Mouse (Mus musculus): ENCODE results near the gene Tprn.

Tprn gene

DNA sequence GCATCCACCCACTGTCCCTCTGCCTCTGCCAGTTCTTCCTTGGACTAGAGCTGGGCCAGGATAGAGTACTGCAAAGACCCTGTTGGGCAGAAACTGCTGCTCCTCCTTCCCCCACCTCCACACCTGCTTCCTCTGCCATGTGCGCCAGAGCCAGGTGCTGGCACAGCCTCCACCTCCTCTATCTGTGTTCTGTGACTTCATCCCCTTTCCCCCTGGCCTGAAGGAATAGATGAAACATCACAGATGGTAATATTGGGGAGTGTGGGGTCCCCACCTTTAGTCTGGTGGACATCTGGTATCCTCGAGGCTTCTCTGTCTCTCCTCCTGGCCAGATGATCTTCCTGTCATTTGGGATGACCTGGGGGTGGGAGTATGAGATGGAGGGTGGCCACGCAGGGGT, 41.0 kb downstream of the Tprn start:
- DNase-seq = no peak

- no peak for DNase-seq
These were observed 41.7 kb downstream of the Tprn start for GRCm38 (mm10) chr2:25303931-25304656.

GRCm38 (mm10) chr2:25304657-25305541, 42.5 kb downstream of the Tprn start:
- DNase-seq = peak; percentile 35

DNA sequence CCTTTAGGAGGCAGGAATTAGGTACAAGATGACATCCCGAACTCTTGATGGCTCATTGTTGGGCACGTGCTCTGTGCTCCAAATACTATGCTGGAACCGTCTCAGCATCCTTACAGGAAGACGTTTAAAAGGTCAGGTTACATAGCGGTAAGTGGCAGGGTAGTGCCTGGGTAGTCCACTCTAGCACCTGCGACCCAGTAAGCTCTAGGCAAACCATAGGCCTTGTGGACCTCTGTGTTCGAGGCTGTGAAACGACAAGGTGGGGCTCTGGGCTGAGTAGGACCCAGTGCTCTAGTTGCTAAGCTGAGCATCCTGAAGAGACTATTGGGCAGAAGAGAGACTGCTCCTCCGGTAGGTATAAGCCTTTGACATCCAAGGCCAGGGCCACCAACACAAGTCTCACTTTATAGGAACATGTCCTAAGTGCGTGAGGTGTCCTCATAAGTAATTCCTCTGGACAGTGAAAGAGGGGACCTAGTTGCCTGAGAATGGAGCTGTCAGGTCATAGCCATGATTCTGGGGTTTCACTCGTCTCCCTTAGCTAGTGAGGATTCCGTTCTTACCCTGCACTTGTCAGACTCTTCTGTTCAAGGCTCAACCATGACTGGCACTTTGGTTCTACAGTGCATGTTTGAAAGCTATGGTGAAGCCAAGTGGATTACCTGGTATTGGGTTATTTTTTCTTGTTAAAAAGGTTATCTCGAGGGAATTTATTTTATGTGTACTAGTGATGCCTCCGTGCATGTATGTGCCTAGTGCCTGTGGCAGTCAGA, 43.4 kb downstream of the Tprn start:
- DNase-seq = no peak

DNA sequence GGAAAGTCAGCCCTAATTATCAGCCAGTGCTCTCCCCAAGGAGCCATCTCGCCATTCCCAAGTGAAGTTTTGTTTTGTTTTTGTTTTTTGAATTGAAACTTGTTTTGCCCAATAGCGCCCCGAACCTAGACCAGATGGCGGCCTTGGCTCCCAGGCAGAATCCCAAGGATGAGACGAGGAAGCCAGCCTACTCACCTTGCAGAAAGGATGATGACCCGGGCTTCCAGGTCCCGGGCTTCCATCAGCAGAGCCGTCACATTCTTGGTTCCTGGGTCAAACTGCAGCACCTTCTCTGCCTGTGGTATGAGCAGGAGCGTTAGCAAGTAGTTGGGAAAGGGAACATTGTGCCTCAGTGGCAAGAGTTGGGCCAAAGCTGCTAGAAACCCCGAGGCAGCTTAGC, 47.8 kb downstream of the Tprn start:
- no peak for DNase-seq

GRCm38 (mm10) chr2:25310969-25311368, 48.6 kb downstream of the Tprn start:
- DNase-seq = no peak

GRCm38 (mm10) chr2:25311491-25311891, 49.1 kb downstream of the Tprn start:
- DNase-seq = no peak

DNA sequence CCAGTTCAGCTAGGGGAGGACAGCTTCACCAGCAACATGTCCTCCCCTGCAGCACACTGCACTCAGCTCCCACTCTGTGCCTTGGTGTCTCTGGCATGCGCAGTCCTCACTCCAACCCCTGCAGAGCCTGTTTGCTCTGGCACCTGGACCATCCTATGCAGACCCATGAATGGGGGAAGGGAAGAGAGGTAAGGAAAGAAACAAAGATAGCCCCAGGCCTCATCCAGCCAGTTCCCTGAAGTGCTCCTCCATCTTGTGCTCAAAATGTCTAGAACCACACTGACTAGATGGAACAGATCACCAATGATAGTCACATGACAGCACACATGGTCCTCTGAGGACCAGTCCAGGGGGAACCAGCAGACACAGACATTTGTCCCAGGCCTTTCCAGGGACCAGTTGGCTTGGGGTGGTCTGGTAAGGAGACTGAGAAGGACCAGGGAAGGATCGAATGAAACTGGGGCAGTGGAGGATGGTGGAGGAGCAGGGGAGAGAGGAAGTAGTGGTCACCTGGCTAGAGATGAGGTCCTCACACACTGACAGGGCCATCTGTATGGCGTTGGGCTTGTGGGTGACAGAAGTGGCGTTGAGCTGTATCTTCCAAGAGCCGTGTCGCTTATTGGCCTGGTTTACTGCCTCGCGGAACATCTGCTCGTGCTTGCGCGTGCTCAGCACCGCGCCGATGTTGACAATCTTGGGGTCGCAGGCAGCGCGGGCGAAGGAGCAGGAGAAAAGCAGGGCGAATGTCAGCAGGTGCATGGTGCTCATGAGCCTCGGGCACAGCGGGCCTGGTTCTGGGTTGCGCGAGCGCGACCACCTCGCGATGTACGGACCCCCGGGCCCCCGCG, 55.9 kb downstream of the Tprn start:
- peak; percentile 36 for DNase-seq

- peak; percentile 91 for DNase-seq
These were observed 56.8 kb downstream of the Tprn start, which contains the start of gene Grin1 for GRCm38 (mm10) chr2:25318971-25319773. Grin1 (minus strand) TSS chr2:25319187.

Data from right cerebral cortex, postnatal 14 days (tissue).